Mouse (Mus musculus) adrenal gland, adult 18-20 months (tissue): ENCODE data around the gene Mctp2. TPM values are rescaled to one million over a fixed set of nuclear protein-coding genes. Genes with fewer than 3 reads are reported as not detected.
"Not testable (repeated sequence)": the region's sequence is repeated elsewhere in the genome, so short reads cannot be mapped to it uniquely, and the experiment has no call there.

Experiments used
- DNase-seq, 2 experiments: peaks; one replicate each; pipeline ENCODE4 v3.0.0; 2021 to 2022; ENCODE audit warnings: low spot score in 2 of 2
- total RNA-seq, 2 experiments: library from RNA; stranded (reverse); gene quantifications; 1 replicate in 1 of 2; 2 replicates in 1 of 2; pipeline ENCODE4 v1.2.3; 2021

The Mctp2 gene
- total RNA-seq, 2 experiments from 2014 or later, result 2.5 to 2.6 TPM

GRCm38 (mm10) chr7:72275513-72275912, 30.9 kb downstream of the Mctp2 start:
- no peak for DNase-seq

GRCm38 (mm10) chr7:72271546-72271945, 34.9 kb downstream of the Mctp2 start:
- no peak for DNase-seq

GRCm38 (mm10) chr7:72269994-72270393, 36.4 kb downstream of the Mctp2 start:
- DNase-seq, result no peak

GRCm38 (mm10) chr7:72260766-72261655, 45.4 kb downstream of the Mctp2 start:
- no peak for DNase-seq

GRCm38 (mm10) chr7:72259045-72259444, 47.4 kb downstream of the Mctp2 start:
- no peak for DNase-seq

- not testable (repeated sequence) for DNase-seq
Measured at GRCm38 (mm10) chr7:72250326-72250725, 56.1 kb downstream of the Mctp2 start.

GRCm38 (mm10) chr7:72241269-72241668, 65.1 kb downstream of the Mctp2 start:
- DNase-seq, result no peak

GRCm38 (mm10) chr7:72239782-72240493, 66.5 kb downstream of the Mctp2 start:
- DNase-seq, result peak in 1 of 2 experiments; percentile 19

- peak; percentile 60 to 65 for DNase-seq
Measured at GRCm38 (mm10) chr7:72238575-72238974, 67.8 kb downstream of the Mctp2 start.

- no peak for DNase-seq
Measured at GRCm38 (mm10) chr7:72234433-72234998, 71.9 kb downstream of the Mctp2 start.

GRCm38 (mm10) chr7:72231182-72231877, 75.1 kb downstream of the Mctp2 start:
- DNase-seq, result no peak

GRCm38 (mm10) chr7:72229925-72230324, 76.5 kb downstream of the Mctp2 start:
- DNase-seq, result no peak

- DNase-seq, result no peak
Measured at GRCm38 (mm10) chr7:72223558-72223957, 82.8 kb downstream of the Mctp2 start.

GRCm38 (mm10) chr7:72222532-72222931, 83.9 kb downstream of the Mctp2 start:
- DNase-seq, result no peak

- no peak for DNase-seq
Measured at GRCm38 (mm10) chr7:72218048-72218447, 88.4 kb downstream of the Mctp2 start.

- no peak for DNase-seq
Measured at GRCm38 (mm10) chr7:72215563-72216215, 90.7 kb downstream of the Mctp2 start.

- DNase-seq, result no peak
Measured at GRCm38 (mm10) chr7:72210201-72210600, 96.2 kb downstream of the Mctp2 start.

- no peak for DNase-seq
Measured at GRCm38 (mm10) chr7:72209296-72209695, 97.1 kb downstream of the Mctp2 start.

GRCm38 (mm10) chr7:72206841-72207240, 99.6 kb downstream of the Mctp2 start:
- DNase-seq, result no peak

- no peak for DNase-seq
Measured at GRCm38 (mm10) chr7:72195709-72196108, 110.7 kb downstream of the Mctp2 start.

- no peak for DNase-seq
Measured at GRCm38 (mm10) chr7:72193304-72193703, 113.1 kb downstream of the Mctp2 start.
